Mouse (Mus musculus): ENCODE measurements around the gene Hoxa1. TPM values are rescaled to one million over a fixed set of nuclear protein-coding genes. Genes with fewer than 3 reads are reported as not detected.
A peak's percentile ranks its signal among the peaks of the same experiment; 100 is the strongest.

Hoxa1 gene
- polyA plus RNA-seq, 1 experiment from 2014 or later, result 1.0 TPM

DNA sequence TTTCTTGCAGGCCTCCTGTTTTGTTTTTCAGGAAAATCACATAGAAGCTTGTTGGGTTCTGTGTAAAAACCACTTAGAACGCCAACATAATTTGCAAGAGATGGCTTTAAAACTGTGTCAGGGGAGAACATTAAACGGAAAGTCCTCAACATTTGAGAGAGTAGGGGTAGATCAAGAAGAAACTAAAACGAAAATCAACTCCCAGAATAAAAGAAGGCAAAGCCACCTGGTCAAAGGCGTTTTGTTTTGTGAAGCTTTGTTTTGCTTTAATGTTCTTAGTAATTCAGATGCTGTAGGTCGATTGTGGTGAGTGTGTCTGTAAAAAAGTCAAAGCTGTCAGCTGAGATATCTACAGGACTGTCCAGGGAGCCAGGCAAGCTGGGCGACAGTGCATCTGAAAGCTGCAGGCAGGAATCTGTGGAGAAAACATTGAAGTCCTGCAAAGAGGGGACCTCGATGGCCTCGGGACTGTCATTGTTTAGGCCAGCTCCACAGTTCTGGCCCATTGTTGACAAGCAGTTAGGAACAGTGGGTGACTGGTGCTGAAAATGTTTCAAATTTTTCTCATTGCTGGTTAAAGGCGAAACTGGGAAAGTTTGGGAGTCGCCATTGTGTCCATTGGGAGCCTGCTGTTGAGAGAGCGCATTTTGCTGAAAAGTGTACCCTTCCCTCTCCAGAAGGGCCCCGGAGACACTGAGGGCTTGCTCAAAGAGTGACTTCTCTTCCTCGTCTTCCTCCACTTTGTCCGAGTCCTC is 4.7 kb upstream of the Hoxa1 start:
- H3K9me3 ChIP-seq (replicated peaks), result no peaks in the 10 kb centered on the region
- H3K4me1 ChIP-seq, result peaks cover 8% of the 10 kb centered on the region
- 10% methylated on average over 14 of the region's 14 CpGs for WGBS (ENCODE audit: insufficient replicate concordance)
- peak overlapping the region; percentile 39 for H3K4me2 ChIP-seq
- peak overlapping the region; percentile 19 for H3K4me3 ChIP-seq
- no peak for ATAC-seq
- H3K9ac ChIP-seq, result 0 out of 2 replicates have a peak overlapping the region, but pooled peaks have one; percentile 19
- no peaks in the 10 kb centered on the region for H3K36me3 ChIP-seq
- peaks cover 98% of the 10 kb centered on the region for H3K27me3 ChIP-seq (replicated peaks)
- peak overlapping the region; percentile 49 for H3K27ac ChIP-seq

DNA sequence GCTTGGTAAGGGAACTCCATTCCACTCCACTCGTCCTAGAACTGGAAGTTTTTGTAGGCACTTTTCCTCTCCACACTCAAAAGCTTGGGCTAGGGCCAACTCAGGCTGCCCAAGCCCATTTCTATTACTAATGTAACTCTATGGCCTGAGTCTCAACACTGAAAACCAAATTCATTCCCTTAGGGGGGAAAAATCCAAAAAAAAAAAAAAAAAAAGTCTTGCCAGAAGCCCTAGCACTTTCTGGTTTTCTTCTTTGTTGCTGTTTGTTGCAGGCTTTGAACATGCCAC is 3.9 kb upstream of the Hoxa1 start:
- Histone ChIP-seq H3K4me2 (no peak overlapping the region; the same call in 1 of the 2 replicates), H3K27me3 (replicated peaks) (peaks cover 98% of the 10 kb centered on the region), H3K9ac (no peak overlapping the region), H3K4me3 (no peak overlapping the region), H3K4me1 (peaks cover 8% of the 10 kb centered on the region), H3K36me3 (no peaks in the 10 kb centered on the region), H3K27ac (no peak overlapping the region), H3K9me3 (replicated peaks) (no peaks in the 10 kb centered on the region)
- WGBS (ENCODE audit: insufficient replicate concordance), result 24% methylated on average over 1 of the region's 1 CpGs
- no peak for ATAC-seq

- Histone ChIP-seq H3K27ac (0 out of 2 replicates have a peak overlapping the region, but pooled peaks have one; percentile 45), H3K9ac (no peak overlapping the region)
Observed at GRCm38 (mm10) chr6:52161336-52162092, 3.4 kb upstream of the Hoxa1 start.

GRCm38 (mm10) chr6:52160511-52161335 is 2.6 kb upstream of the Hoxa1 start:
- 14% methylated on average over 30 of the region's 30 CpGs for WGBS (ENCODE audit: insufficient replicate concordance)
- H3K4me3 ChIP-seq, result peak overlapping the region; percentile 61
- no peak for ATAC-seq
- H3K27me3 ChIP-seq (replicated peaks), result peaks cover 98% of the 10 kb centered on the region
- no peaks in the 10 kb centered on the region for H3K36me3 ChIP-seq
- H3K27ac ChIP-seq, result peak overlapping the region; percentile 64
- H3K9me3 ChIP-seq (replicated peaks), result no peaks in the 10 kb centered on the region
- H3K4me1 ChIP-seq, result peaks cover 8% of the 10 kb centered on the region
- peak overlapping the region; percentile 78 for H3K4me2 ChIP-seq
- peak overlapping the region; percentile 31; the same call in 1 of the 2 replicates for H3K9ac ChIP-seq

More at GRCm38 (mm10) chr6:52161336-52162092, 3.4 kb upstream of the Hoxa1 start:
- WGBS (ENCODE audit: insufficient replicate concordance), result 24% methylated on average over 8 of the region's 8 CpGs
- Histone ChIP-seq H3K27me3 (replicated peaks) (peaks cover 98% of the 10 kb centered on the region), H3K4me3 (no peak overlapping the region), H3K4me1 (peaks cover 8% of the 10 kb centered on the region), H3K4me2 (peak overlapping the region; percentile 78), H3K9me3 (replicated peaks) (no peaks in the 10 kb centered on the region), H3K36me3 (no peaks in the 10 kb centered on the region)
- no peak for ATAC-seq

GRCm38 (mm10) chr6:52159979-52160378 is 1.9 kb upstream of the Hoxa1 start:
- Histone ChIP-seq H3K4me3 (peak overlapping the region; percentile 61), H3K9me3 (replicated peaks) (no peaks in the 10 kb centered on the region), H3K36me3 (no peaks in the 10 kb centered on the region), H3K27ac (peak overlapping the region; percentile 64), H3K27me3 (replicated peaks) (peaks cover 98% of the 10 kb centered on the region), H3K4me1 (peaks cover 8% of the 10 kb centered on the region), H3K9ac (no peak overlapping the region), H3K4me2 (peak overlapping the region; percentile 78)
- no peak for ATAC-seq
- WGBS (ENCODE audit: insufficient replicate concordance), result 11% methylated on average over 9 of the region's 9 CpGs

DNA sequence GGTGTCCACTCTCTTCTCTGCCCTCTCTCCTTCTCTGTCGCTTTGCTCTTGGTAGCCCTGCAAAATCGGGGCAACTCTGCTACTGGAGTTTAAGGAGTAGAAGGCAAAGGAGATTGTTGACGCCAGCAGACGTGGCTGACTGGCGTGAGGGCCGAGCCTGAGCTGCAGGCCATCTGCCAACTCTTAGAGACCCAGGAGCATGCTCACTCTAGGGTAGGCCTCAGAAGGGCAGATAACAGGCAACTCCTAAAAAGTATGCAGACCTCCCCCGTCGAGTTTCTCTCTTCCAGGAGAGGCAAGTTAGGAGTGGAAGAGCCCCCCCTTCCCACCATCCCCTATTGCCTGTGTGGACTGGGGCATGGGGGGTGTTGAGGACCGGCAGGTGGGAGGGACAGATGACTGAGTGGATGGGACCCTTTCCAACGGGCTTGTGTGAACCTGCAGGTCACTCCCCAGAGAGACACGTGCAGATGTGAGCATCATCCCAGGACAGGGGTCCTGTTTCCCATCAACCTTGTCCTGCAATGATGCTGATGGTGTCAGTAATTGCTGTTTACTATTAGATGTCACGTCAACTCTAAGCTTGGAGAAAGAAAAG is 1.1 kb upstream of the Hoxa1 start:
- H3K4me3 ChIP-seq, result peak overlapping the region; percentile 61
- no peak for ATAC-seq
- H3K27ac ChIP-seq, result peak overlapping the region; percentile 71
- H3K36me3 ChIP-seq, result no peaks in the 10 kb centered on the region
- 0 out of 2 replicates have a peak overlapping the region, but pooled peaks have one; percentile 17 for H3K9ac ChIP-seq
- 15% methylated on average over 12 of the region's 12 CpGs for WGBS (ENCODE audit: insufficient replicate concordance)
- no peaks in the 10 kb centered on the region for H3K9me3 ChIP-seq (replicated peaks)
- peaks cover 98% of the 10 kb centered on the region for H3K27me3 ChIP-seq (replicated peaks)
- peak overlapping the region; percentile 78 for H3K4me2 ChIP-seq
- peaks cover 8% of the 10 kb centered on the region for H3K4me1 ChIP-seq

DNA sequence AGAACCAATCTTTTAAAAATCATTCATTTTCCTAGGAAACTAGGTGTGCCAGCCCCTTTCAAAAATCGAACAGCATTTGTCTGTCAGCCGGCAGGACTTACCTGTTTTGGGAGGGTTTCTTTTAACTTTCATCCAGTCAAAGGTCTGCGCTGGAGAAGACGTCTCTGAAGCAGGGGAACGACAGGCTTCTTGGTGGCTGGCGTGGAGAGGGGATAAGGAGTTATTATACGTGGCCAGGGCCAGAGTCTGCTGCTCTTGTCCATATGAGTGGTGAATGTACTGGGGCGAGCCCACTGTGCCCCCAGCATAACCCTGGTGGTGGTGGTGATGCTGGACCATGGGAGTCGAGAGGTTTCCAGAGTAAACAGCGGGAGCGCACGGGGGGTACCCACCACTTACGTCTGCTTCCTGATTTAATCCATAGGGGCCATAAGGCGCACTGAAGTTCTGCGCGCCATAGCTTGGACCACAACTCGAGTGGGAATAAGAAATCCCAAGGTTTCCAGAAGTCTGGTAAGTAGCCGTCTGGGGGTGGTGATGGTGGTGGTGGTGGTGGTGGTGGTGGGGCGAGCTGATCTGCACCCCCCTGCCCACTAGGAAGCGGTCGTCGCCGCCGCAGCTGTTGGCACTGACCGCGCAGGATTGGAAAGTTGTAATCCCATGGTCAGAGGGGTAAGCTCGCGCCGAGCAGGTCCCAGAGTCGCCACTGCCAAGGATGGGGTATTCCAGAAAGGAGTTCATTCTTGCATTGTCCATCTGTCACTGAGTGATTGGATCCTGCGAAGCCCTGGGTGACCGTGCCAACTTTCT is 446 bp downstream of the Hoxa1 start:
- Histone ChIP-seq H3K27ac (no peak overlapping the region), H3K9me3 (replicated peaks) (no peaks in the 10 kb centered on the region), H3K4me2 (peak overlapping the region; percentile 78), H3K4me1 (peaks cover 8% of the 10 kb centered on the region), H3K9ac (no peak overlapping the region), H3K36me3 (no peaks in the 10 kb centered on the region), H3K27me3 (replicated peaks) (peaks cover 98% of the 10 kb centered on the region), H3K4me3 (peak overlapping the region; percentile 61)
- WGBS (ENCODE audit: insufficient replicate concordance), result 2% methylated on average over 32 of the region's 32 CpGs
- ATAC-seq, result no peak; the same call in 1 of the 2 replicates

- Histone ChIP-seq H3K4me2 (peak overlapping the region; percentile 78; the same call in 1 of the 2 replicates), H3K4me1 (peaks cover 8% of the 10 kb centered on the region), H3K9ac (no peak overlapping the region), H3K4me3 (no peak overlapping the region), H3K27ac (no peak overlapping the region), H3K9me3 (replicated peaks) (no peaks in the 10 kb centered on the region), H3K36me3 (no peaks in the 10 kb centered on the region), H3K27me3 (replicated peaks) (peaks cover 99% of the 10 kb centered on the region)
- no peak for ATAC-seq
- 2% methylated on average over 20 of the region's 20 CpGs for WGBS (ENCODE audit: insufficient replicate concordance)
Observed at GRCm38 (mm10) chr6:52156551-52157200, 1.4 kb downstream of the Hoxa1 start.

DNA sequence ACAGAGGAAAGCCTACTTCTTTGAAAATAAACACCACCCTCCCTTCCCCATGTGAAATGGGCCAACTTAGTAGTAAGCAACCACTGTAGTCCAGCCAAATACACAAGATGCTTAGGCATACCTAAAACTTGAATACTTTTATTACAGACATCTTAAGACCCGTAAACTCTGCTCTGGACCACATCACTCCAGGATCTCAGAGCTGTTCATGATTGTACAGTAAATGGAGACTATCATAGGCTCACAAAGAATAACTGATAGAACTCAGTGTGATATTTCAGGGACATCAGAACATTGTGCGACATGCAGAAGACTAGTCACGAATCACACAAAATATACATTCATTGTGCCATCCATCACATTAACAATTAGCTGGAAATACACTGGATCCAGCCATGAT is 2.6 kb downstream of the Hoxa1 start:
- Histone ChIP-seq H3K9ac (no peak overlapping the region), H3K27me3 (replicated peaks) (peaks cover 99% of the 10 kb centered on the region), H3K36me3 (no peaks in the 10 kb centered on the region), H3K4me2 (no peak overlapping the region), H3K9me3 (replicated peaks) (no peaks in the 10 kb centered on the region), H3K4me3 (no peak overlapping the region), H3K4me1 (peaks cover 8% of the 10 kb centered on the region), H3K27ac (no peak overlapping the region)
- 51% methylated on average over 3 of the region's 3 CpGs for WGBS (ENCODE audit: insufficient replicate concordance)
- no peak for ATAC-seq

GRCm38 (mm10) chr6:52154044-52154443 is 4.1 kb downstream of the Hoxa1 start:
- H3K9ac ChIP-seq, result no peak overlapping the region
- peaks cover 98% of the 10 kb centered on the region for H3K27me3 ChIP-seq (replicated peaks)
- H3K36me3 ChIP-seq, result no peaks in the 10 kb centered on the region
- ATAC-seq, result no peak
- no peak overlapping the region for H3K27ac ChIP-seq
- H3K4me3 ChIP-seq, result no peak overlapping the region
- peaks cover 5% of the 10 kb centered on the region for H3K4me1 ChIP-seq
- 31% methylated on average over 5 of the region's 5 CpGs for WGBS (ENCODE audit: insufficient replicate concordance)
- no peaks in the 10 kb centered on the region for H3K9me3 ChIP-seq (replicated peaks)
- H3K4me2 ChIP-seq, result no peak overlapping the region

All from liver, embryonic 12.5 days (tissue).